13 mouse cellular contexts compared by ENCODE assay signal in the genomic region with DNA sequence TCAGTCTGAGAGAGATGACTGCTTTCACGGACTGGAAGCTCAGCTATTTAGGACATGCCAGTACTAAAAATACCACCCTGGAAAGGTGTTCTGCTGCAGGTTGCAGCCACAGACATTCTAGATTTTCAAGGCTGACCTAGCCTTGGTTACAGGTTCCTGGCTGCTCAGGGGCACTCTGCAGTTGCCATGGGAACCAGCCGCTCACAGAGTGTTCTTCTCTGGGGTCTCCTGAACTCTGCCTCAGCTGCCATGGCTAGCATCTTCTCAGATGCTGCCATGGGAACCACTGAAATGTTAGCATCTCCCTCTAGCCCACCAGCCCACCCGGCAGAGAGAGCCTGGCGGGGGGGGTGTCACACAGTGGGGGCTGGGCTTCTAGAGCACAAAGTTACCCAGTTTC. TPM values are rescaled to one million over a fixed set of nuclear protein-coding genes. Genes with fewer than 3 reads are reported as not detected.
DNase-seq lines count a peak whose midpoint lies in the region; ATAC-seq and TF ChIP-seq lines count a peak whose summit lies in the region.
"Had no signal": no experiment of that assay in that cellular context is flagged by ENCODE, and none has a peak within 500 bp of the region (broad histone marks: within the 10 kb centered on the region; RNA-seq: fewer than 3 reads in every experiment).

No protein-coding gene starts in this region.

- no peak overlapping the region for H3K4me2 ChIP-seq in heart, embryonic 12.5 days
- H3K4me2 ChIP-seq in embryonic facial prominence, embryonic 12.5 days (replicated peaks): no peak overlapping the region
- H3K4me2 ChIP-seq in hindbrain, embryonic 16.5 days (ENCODE audit: low read length): no peak overlapping the region
- no peak overlapping the region for H3K4me2 ChIP-seq in midbrain, postnatal 0 days (ENCODE audit: low read depth, low read length, poor library complexity, severe bottlenecking)

- H3K9me3 ChIP-seq in heart, embryonic 12.5 days (replicated peaks): peaks cover 7% of the 10 kb centered on the region; the same call in 1 of the 2 replicates
- 0 out of 2 replicates have a peak, but pooled peaks cover 3% of the 10 kb centered on the region for H3K9me3 ChIP-seq in embryonic facial prominence, embryonic 12.5 days
- H3K9me3 ChIP-seq in hindbrain, embryonic 16.5 days (ENCODE audit: control insufficient read depth, low read length): no peaks in the 10 kb centered on the region
- H3K9me3 ChIP-seq in midbrain, postnatal 0 days (ENCODE audit: low read length): no peaks in the 10 kb centered on the region

- DNase-seq in heart, adult 8-10 months (ENCODE audit: low spot score): no peak
- DNase-seq in midbrain, postnatal 0 days (ENCODE audit: low spot score): peak; percentile 76
- no peak for DNase-seq in gastrocnemius, postnatal 25 days
- DNase-seq in MN1 (ENCODE audit: low spot score): no peak
- no peak for DNase-seq in spleen, postnatal 14 days (ENCODE audit: low spot score in 2 of 2)
- DNase-seq: adrenal gland, postnatal 14 days; B cell, adult 2 months; kidney, adult 18-20 months; liver had no signal

- peaks cover 39% of the 10 kb centered on the region for H3K4me1 ChIP-seq in heart, embryonic 12.5 days (replicated peaks)
- peaks cover 40% of the 10 kb centered on the region for H3K4me1 ChIP-seq in embryonic facial prominence, embryonic 12.5 days
- H3K4me1 ChIP-seq in hindbrain, embryonic 16.5 days (ENCODE audit: control insufficient read depth, insufficient read depth, low read depth, low read length): peaks cover 21% of the 10 kb centered on the region
- peaks cover 19% of the 10 kb centered on the region for H3K4me1 ChIP-seq in midbrain, postnatal 0 days (ENCODE audit: insufficient read depth, low read length)

- H3K4me3 ChIP-seq in heart, embryonic 12.5 days: no peak overlapping the region
- H3K4me3 ChIP-seq in embryonic facial prominence, embryonic 12.5 days: no peak overlapping the region
- H3K4me3 ChIP-seq in hindbrain, embryonic 16.5 days (ENCODE audit: low read length): no peak overlapping the region
- no peak overlapping the region for H3K4me3 ChIP-seq in midbrain, postnatal 0 days (ENCODE audit: low read depth, low read length)

- no peak overlapping the region for H3K9ac ChIP-seq in heart, embryonic 12.5 days
- no peak overlapping the region for H3K9ac ChIP-seq in embryonic facial prominence, embryonic 12.5 days
- no peak overlapping the region for H3K9ac ChIP-seq in hindbrain, embryonic 16.5 days (ENCODE audit: low read depth, low read length)
- H3K9ac ChIP-seq in midbrain, postnatal 0 days (replicated peaks; ENCODE audit: low read length, poor library complexity, severe bottlenecking): no peak overlapping the region

- ATAC-seq in heart, embryonic 12.5 days (ENCODE audit: insufficient number of reproducible peaks, low FRiP score): no peak
- ATAC-seq in embryonic facial prominence, embryonic 12.5 days (ENCODE audit: insufficient number of reproducible peaks, insufficient read depth, low FRiP score, low TSS enrichment): no peak
- ATAC-seq in hindbrain, embryonic 16.5 days: peak; percentile 65
- peak; percentile 76 for ATAC-seq in midbrain, postnatal 0 days (ENCODE audit: low FRiP score)

- 0 out of 2 replicates have a peak overlapping the region, but pooled peaks have one; percentile 8 for H3K27ac ChIP-seq in heart, embryonic 12.5 days (ENCODE audit: poor library complexity, severe bottlenecking)
- peak overlapping the region; percentile 54; the same call in 1 of the 2 replicates for H3K27ac ChIP-seq in embryonic facial prominence, embryonic 12.5 days
- no peak overlapping the region; the same call in 1 of the 2 replicates for H3K27ac ChIP-seq in hindbrain, embryonic 16.5 days (ENCODE audit: low read depth, low read length)
- peak overlapping the region; percentile 60 for H3K27ac ChIP-seq in midbrain, postnatal 0 days (ENCODE audit: low read depth, low read length)
- H3K27ac ChIP-seq: macrophage had no signal

- 24% methylated on average over 4 of the region's 4 CpGs for WGBS in heart, embryonic 12.5 days
- WGBS in embryonic facial prominence, embryonic 12.5 days: 22% methylated on average over 4 of the region's 4 CpGs
- WGBS in hindbrain, embryonic 16.5 days: 4% methylated on average over 4 of the region's 4 CpGs
- WGBS in midbrain, postnatal 0 days: 9% methylated on average over 4 of the region's 4 CpGs

- no peak for TF ChIP-seq CTCF in midbrain, postnatal 0 days (IDR thresholded peaks at IDR 0.05)

- H3K36me3 ChIP-seq in heart, embryonic 12.5 days: no peaks in the 10 kb centered on the region
- H3K36me3 ChIP-seq in embryonic facial prominence, embryonic 12.5 days: no peaks in the 10 kb centered on the region
- no peaks in the 10 kb centered on the region for H3K36me3 ChIP-seq in hindbrain, embryonic 16.5 days (ENCODE audit: control insufficient read depth, insufficient read depth, low read length)
- H3K36me3 ChIP-seq in midbrain, postnatal 0 days (ENCODE audit: insufficient read depth, low read length): no peaks in the 10 kb centered on the region

- H3K27me3 ChIP-seq in heart, embryonic 12.5 days (replicated peaks): no peaks in the 10 kb centered on the region
- no peaks in the 10 kb centered on the region for H3K27me3 ChIP-seq in embryonic facial prominence, embryonic 12.5 days
- H3K27me3 ChIP-seq in hindbrain, embryonic 16.5 days (replicated peaks; ENCODE audit: control insufficient read depth, insufficient read depth, low read length): no peaks in the 10 kb centered on the region
- H3K27me3 ChIP-seq in midbrain, postnatal 0 days (ENCODE audit: insufficient read depth, low read length): no peaks in the 10 kb centered on the region

RNA-seq across cellular contexts. Expression of gene Alox5ap, which starts 52.4 kb away (rescaled TPM):
- polyA plus RNA-seq in heart, embryonic 12.5 days (2016; fragmentation: Nextera tagmentation; extraction: Ambion mirVana): 4.5 and 4.9 TPM in 2 replicates
- 10 to 100 TPM in 3 of 4 experiments, 1 to 10 TPM in 1; 7.2 to 27.9 (median 12.8) TPM for total RNA-seq in heart, adult 8-10 months (2022)
- 8.5 and 13.1 TPM in 2 replicates for polyA plus RNA-seq in embryonic facial prominence, embryonic 12.5 days (2016; fragmentation: Nextera tagmentation; extraction: Ambion mirVana)
- polyA plus RNA-seq in hindbrain, embryonic 16.5 days (2015; fragmentation: Nextera tagmentation; extraction: Ambion mirVana): 10.1 and 13.3 TPM in 2 replicates
- 2.5 and 8.5 TPM in 2 replicates for total RNA-seq in midbrain, postnatal 0 days (2014; rRNA removed)
- 10.5 and 10.6 TPM in 2 replicates for polyA plus RNA-seq in midbrain, postnatal 0 days (2015; fragmentation: Nextera tagmentation; extraction: Ambion mirVana)
- 10 to 100 TPM in 1 of 2 experiments, 1 to 10 TPM in 1; 6.2 to 11.0 TPM for total RNA-seq in gastrocnemius, postnatal 25 days (2021)

Comparison
In these comparisons a context has a peak if more than half of its experiments do, and no peak if none do; other contexts are left out.
1. ATAC-seq: peak in hindbrain, embryonic 16.5 days (single experiment) and midbrain, postnatal 0 days (single experiment); none in heart, embryonic 12.5 days (single experiment) and embryonic facial prominence, embryonic 12.5 days (single experiment).